Mouse (Mus musculus) testis, postnatal 10 days (tissue): ENCODE measurements around the gene Rab5b.
"Not testable (repeated sequence)": the region's sequence is repeated elsewhere in the genome, so short reads cannot be mapped to it uniquely, and the experiment has no call there.

Source experiments
- DNase-seq: peaks from one replicate; pipeline ENCODE4 v3.0.0; 2021; ENCODE audit warnings: low spot score

Gene Rab5b

DNA sequence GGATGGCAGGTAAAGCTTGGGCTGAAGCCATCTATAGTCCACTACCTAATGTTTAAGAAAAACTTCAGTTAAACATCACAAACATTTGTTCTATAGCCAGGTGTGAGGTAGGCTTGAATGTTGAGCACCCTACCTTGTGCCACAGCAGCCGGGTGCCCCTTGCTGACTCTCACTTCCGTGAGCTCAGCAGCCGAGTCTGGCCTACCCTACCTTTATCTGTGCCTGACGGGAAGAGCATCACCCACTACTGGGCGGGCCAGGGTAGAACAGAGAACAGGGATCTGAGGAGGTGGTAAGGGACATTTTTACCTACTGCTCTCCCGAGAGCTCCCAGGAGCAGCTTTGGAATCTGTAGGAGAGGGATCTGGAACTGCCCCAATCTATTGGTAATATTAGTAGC is 53.3 kb downstream of the Rab5b start:
- no peak for DNase-seq

DNA sequence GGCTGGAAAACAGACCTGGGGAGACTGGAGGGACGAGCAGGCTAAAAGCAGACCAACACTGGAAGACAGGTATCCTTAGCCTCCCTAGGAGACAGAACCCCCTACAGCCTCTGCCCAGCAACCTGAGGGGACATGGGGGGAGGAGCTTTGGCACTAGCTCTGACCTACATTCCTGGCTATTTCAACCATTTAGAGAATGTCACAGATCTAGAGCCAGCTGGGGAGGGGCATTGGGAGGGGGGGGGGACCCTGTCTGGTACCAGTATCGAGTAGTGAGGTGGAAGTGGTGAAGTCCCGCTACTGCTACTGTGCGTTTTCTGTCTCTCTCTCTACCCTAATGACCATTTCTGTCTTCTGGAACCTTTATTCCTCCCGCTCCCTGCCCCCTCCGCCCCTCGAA is 54.2 kb downstream of the Rab5b start:
- no peak for DNase-seq

DNA sequence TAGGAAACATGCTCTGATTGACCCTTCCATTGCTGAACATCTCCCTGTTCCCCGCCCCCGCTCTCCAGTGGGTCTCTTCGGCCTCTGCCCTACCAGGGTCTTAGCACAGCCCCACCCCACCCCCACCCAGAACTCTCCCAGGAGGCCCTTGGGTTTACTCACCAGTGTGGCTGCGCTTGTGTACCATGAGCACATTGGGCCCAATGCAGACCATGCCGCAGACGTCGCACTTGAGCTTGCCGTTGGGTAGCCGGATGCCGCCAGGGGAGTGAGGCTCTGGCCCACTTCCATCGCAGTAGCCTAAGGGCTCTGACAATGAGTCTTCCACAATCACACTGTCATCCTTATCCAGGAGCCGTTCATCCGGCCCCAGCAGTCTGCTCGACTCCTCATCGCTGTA is 55.2 kb downstream of the Rab5b start:
- DNase-seq, result no peak

DNA sequence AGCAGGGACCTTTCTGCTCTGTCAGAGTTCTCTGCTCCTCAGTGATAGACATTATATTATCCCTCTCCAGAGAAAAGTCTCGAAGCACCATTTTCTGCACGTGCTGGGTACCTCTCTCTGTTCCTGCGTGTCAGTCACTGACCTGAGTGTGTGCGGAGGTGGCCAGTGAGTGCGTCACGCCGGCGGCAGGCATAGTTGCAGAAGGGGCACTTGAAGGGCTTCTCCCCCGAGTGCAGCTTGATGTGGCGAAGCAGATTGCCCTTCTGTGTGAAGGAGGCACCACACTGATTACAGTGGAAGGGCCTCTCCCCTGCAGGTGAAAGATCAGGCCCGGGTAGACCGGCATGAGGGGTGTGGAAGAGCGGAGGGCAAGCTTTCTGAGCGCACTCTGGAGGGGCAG is 56.1 kb downstream of the Rab5b start:
- DNase-seq, result no peak

DNA sequence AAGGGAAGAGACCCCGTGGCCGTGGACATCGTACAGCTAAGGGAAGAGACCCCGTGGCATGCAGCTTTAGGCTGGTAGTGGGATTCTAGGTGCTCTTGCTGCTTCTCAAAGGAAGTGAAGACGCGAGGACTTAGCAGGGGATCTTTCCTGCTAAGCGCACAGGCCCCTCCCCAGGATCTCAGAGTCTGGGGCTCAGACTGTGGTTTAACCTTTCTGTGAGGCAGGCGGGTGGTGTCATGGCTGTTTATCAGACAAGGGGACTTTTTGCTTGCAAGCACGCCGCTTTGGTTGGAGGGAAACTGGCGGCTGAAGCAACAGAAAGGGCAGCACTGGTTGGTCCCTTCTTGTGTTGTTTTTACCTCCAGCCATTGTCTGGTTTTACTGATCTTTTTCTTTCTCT is 59.1 kb downstream of the Rab5b start:
- no peak for DNase-seq

DNA sequence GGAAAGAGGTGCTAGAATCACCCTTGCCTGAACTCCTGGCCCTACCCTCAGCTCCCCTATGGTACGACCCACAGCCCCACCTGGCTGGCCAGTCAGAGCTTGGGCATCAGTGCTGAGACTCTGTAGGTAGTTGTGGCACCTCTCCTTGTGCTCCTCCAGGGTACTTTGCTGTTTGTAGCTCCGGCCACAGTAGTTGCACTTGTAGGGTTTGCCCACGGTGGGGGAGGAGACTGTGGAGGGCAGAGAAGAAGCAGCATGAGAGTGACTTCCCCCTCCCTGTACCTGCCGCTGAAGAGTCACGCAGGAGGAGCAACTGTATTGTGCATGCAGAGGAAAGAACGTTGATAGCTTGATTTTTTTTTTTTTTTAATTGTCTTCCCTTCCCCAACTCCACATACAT is 59.5 kb downstream of the Rab5b start:
- DNase-seq, result no peak

DNA sequence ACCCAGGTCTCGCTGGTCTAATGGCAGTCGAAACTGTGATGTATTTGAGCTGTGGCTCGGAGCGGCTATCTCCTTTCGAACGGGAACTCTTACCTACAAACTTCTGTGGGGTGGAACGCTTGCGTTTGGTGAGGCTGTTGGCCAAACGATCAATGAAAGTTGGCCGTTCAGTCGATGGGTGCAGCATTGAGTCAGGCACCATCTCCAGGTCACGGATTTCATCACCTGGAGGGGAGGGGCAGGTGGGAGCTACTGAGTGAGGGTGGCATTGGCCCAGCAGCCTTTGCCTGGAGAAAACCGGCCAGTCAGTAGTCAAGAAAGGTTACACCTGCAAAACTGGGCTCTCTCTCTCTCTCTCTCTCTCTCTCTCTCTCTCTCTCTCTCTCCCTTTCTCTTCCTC is 60.4 kb downstream of the Rab5b start:
- DNase-seq, result no peak

DNA sequence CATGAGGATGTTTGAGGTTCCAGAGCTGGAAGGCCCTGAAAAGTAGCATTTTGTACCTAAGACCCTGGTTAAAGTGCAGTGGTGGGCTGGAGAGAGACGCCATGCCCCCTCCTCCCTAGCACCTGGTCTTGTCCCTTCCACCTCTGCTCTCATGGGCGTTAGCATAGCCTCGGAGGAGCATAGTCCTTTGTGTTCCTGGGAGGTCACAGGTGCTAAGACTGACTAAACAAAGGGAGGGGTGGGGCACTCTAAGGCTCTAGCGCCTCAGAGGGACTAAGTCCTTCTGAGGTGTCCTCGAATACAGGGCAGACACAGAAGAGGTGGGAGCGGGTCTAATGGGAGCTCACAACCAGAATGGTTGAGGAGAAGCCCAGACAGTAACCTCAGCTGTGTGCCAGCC is 64.5 kb downstream of the Rab5b start:
- no peak for DNase-seq

DNA sequence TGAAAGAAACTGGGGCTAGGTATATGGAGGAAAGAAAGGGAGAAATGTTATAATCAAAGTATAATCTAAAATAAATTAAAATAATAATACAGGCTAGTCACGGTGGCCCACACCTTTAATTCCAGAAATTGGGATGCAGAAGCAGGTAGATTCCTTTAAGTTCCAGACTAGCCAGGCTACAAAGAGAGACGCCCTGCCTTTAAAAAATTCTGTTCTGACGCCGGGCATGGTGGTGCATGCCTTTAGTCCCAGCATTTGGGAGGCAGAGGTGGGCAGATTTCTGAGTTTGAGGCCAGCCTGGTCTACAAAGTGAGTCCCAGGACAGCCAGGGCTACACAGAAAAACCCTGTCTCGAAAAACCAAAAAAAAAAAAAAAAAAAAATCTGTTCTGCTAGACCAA is 65.8 kb downstream of the Rab5b start:
- DNase-seq, result not testable (repeated sequence)

DNA sequence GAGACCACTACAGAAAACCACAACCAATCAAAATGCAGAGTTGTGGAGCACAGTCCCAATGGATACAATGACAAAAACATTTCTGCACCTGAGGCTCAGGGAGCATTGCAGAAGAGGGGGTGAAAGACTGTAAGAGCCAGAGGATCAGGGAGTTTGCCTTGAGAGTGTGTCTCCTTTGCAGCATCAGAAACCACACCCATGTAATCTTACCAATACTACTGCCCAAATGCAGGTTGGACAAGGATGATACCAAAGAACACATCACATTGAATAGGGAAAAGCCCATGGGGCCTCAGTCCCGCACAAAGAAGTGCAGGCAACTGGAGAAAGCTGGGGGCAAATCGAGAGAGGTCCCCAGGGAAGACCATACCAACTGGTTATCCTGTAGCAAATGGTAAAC is 66.3 kb downstream of the Rab5b start:
- no peak for DNase-seq

DNA sequence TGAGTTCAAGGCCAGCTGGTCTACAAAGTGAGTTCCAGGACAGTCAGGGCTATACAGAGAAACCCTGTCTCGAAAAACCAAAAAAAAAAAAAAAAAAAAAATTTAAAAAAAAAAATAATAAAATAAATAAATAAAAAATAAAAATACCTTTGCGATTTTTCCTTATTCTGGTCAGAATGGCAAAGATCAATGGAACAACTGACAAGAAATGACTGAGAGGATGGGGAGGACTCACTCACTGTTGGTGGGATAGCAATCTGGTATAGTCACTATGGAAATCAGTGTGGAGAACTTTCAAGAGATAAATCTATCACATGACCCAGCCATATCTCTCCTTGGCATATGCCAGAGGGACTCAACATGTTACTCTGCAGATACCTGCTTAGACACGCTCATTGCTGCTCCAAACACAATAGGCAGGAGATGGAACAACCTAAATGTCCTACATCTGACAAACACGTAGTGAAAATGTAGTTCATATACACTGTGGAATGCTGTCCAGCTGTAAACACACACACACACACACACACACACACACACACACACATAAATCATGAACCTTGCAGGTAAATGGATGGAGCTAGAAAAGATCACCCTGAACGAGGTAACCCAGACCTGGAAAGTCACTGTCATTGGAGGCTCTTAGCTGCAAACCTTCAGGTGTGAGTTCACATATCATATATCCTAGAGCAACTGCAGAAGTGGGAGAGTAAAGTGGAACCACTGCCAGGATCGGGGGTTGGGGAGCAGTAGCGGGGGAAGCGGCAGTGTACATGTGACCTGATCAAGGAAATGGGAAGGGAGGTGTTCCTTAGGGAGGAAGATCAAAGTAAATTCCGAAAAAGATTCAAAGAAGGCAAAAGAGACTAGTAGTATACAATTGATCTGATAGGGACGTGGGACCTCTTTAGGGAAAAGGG is 68.4 kb downstream of the Rab5b start:
- no peak for DNase-seq
